Mouse (Mus musculus): ENCODE measurements around the gene Tmem273.

DNA sequence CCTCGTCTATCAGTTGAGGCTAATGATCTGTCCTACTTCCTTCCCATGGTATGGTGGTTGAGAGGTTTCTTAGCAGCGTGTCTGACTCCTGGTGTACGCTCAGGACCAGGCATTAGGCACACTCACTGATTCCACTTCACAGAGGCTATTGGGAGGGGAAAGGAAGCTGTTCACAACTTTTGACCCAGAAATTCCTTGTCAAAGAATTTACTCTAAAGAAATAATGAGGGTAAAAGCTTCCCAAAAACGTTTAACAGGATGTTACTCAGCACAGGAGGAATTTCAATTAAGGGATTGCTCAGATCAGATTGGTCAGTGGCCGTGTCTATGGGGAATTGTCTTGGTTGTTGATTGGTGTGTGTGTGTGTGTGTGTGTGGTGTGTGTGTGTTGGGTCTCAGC is 1.9 kb downstream of the Tmem273 start:
- TF ChIP-seq CTCF (conservative IDR thresholded peaks at IDR 0.05; ENCODE audit: insufficient read depth, insufficient read length, low read depth, low read length) (no peak), POLR2A (IDR thresholded peaks at IDR 0.05; ENCODE audit: low read depth, low read length) (no peak)

All from kidney, adult 2 months (tissue).